9 mouse cellular contexts compared by ENCODE assay signal in the genomic region with DNA sequence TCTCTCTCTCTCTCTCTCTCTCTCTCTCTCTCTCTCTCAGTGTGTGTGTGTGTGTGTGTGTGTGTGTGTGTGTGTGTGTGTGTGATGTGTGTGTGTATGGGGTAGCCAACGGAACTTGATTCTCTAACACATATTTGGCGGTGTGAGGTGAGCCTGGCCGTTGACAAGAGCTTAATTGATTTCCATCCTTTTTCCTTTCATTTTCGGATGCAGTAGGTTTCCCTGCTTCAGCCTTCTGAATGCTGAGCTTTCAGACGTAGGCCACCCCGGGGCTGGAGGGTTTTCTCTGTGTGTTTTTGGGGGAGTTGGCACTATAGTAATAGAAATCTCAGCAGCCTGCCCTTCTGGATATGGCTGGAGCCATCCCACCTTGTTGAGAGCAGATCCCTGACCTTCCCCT. TPM values are rescaled to one million over a fixed set of nuclear protein-coding genes. Genes with fewer than 3 reads are reported as not detected.
DNase-seq lines count a peak whose midpoint lies in the region; ATAC-seq and TF ChIP-seq lines count a peak whose summit lies in the region.
"Had no signal": no experiment of that assay in that cellular context is flagged by ENCODE, and none has a peak within 500 bp of the region (broad histone marks: within the 10 kb centered on the region; RNA-seq: fewer than 3 reads in every experiment).

No protein-coding gene starts in this region.

- peak overlapping the region; percentile 83; the same call in 1 of the 2 replicates for H3K9ac ChIP-seq in liver, embryonic 15.5 days

- no peak for TF ChIP-seq CTCF in thymus, adult 2 months (IDR thresholded peaks at IDR 0.05; ENCODE audit: borderline replicate concordance, control insufficient read depth, extremely low read depth, insufficient read depth, low read length, poor library complexity)

- peak overlapping the region; percentile 71 for H3K4me3 ChIP-seq in erythroblast, embryonic 14.5 days (replicated peaks)
- peak overlapping the region; percentile 70 for H3K4me3 ChIP-seq in thymus, adult 2 months (ENCODE audit: control insufficient read depth, insufficient read depth, low read length)
- H3K4me3 ChIP-seq in liver, embryonic 15.5 days (replicated peaks): peak overlapping the region; percentile 79

- peaks cover 10% of the 10 kb centered on the region for H3K36me3 ChIP-seq in erythroblast, embryonic 14.5 days (ENCODE audit: control insufficient read depth)
- no peaks in the 10 kb centered on the region for H3K36me3 ChIP-seq in thymus, adult 2 months (ENCODE audit: control insufficient read depth, insufficient read depth, low read length)
- peaks cover 31% of the 10 kb centered on the region for H3K36me3 ChIP-seq in liver, embryonic 15.5 days (replicated peaks)

- peak overlapping the region; percentile 97 for H3K4me2 ChIP-seq in liver, embryonic 15.5 days

- H3K4me1 ChIP-seq in erythroblast, embryonic 14.5 days (ENCODE audit: control insufficient read depth): peaks cover 31% of the 10 kb centered on the region
- peaks cover 13% of the 10 kb centered on the region for H3K4me1 ChIP-seq in thymus, adult 2 months (replicated peaks; ENCODE audit: control insufficient read depth, insufficient read depth, low read length)
- H3K4me1 ChIP-seq in liver, embryonic 15.5 days (replicated peaks): peaks cover 36% of the 10 kb centered on the region

- H3K27ac ChIP-seq in thymus, adult 2 months (ENCODE audit: control insufficient read depth, insufficient read depth, low read length): no peak overlapping the region
- no peak overlapping the region for H3K27ac ChIP-seq in liver, embryonic 15.5 days (replicated peaks)

- ATAC-seq in erythroblast, adult 5-6 weeks (replicated peaks; ENCODE audit: low FRiP score, poor library complexity, severe bottlenecking): no peak
- ATAC-seq in liver, embryonic 15.5 days (ENCODE audit: insufficient read depth): no peak
- ATAC-seq in activated CD4-positive, CD25-positive, alpha-beta regulatory T cell, adult 4 months: no peak

- peaks cover 18% of the 10 kb centered on the region for H3K27me3 ChIP-seq in erythroblast, embryonic 14.5 days (ENCODE audit: control insufficient read depth)
- H3K27me3 ChIP-seq in thymus, adult 2 months (ENCODE audit: control insufficient read depth, insufficient read depth, low read length): no peaks in the 10 kb centered on the region
- H3K27me3 ChIP-seq in liver, embryonic 15.5 days: no peaks in the 10 kb centered on the region; the same call in 1 of the 2 replicates

- H3K9me3 ChIP-seq in erythroblast, embryonic 14.5 days (ENCODE audit: control insufficient read depth, low read length): no peaks in the 10 kb centered on the region; the same call in 1 of the 2 replicates
- no peaks in the 10 kb centered on the region for H3K9me3 ChIP-seq in liver, embryonic 15.5 days (replicated peaks)

- 19% methylated on average over 6 of the region's 6 CpGs for whole genome bisulfite sequencing in thymus, adult 2 months
- WGBS in liver, embryonic 15.5 days (ENCODE audit: insufficient replicate concordance): 32% methylated on average over 6 of the region's 6 CpGs

- TF ChIP-seq POLR2A in thymus, adult 2 months (IDR thresholded peaks at IDR 0.05; ENCODE audit: control insufficient read depth, extremely low read depth, insufficient read depth, low read length, poor library complexity): no peak

- DNase-seq in thymus, adult 2 months: no peak
- DNase-seq in thymus, postnatal 14 days: no peak
- DNase-seq in ovary, postnatal 10 days (ENCODE audit: low spot score): no peak
- no peak for DNase-seq in adrenal gland, adult 18-20 months (ENCODE audit: low spot score in 2 of 2)
- DNase-seq: cerebellum, adult 9-10 months had no signal

RNA-seq across cellular contexts. Expression of gene Add1, which starts 23.2 kb away (rescaled TPM):
- polyA plus RNA-seq in erythroblast, embryonic 14.5 days (2012): 106 and 113 TPM in 2 replicates
- total RNA-seq in erythroblast, adult 5-6 weeks (2015; ENCODE audit: low replicate concordance): 375 and 403 TPM in 2 replicates
- 937 and 1,092 TPM in 2 replicates for total RNA-seq in erythroblast, adult 5-6 weeks (2017; ENCODE audit: low replicate concordance)
- polyA plus RNA-seq in thymus, adult 2 months (2012; rRNA removed): 219 and 224 TPM in 2 replicates
- 135 and 144 TPM in 2 replicates for polyA plus RNA-seq in liver, embryonic 15.5 days (2015; fragmentation: Nextera tagmentation; extraction: Ambion mirVana)
- 100 to 1,000 TPM in 1 of 2 experiments, 10 to 100 TPM in 1; 98.4 to 118 TPM for polyA plus RNA-seq in activated CD4-positive, CD25-positive, alpha-beta regulatory T cell, adult 4 months (2017; shearing (Covaris generic))
- total RNA-seq in adrenal gland, adult 18-20 months (2021): 100 to 1,000 TPM; 127 to 136 TPM

RNA-seq across cellular contexts. Expression of gene Sh3bp2, which starts 24.6 kb away (rescaled TPM):
- polyA plus RNA-seq in erythroblast, embryonic 14.5 days (2012): 0.26 and 0.44 TPM in 2 replicates
- total RNA-seq in erythroblast, adult 5-6 weeks (2015; ENCODE audit: low replicate concordance): 5.6 and 9.0 TPM in 2 replicates
- 4.7 and 5.4 TPM in 2 replicates for total RNA-seq in erythroblast, adult 5-6 weeks (2017; ENCODE audit: low replicate concordance)
- 33.8 and 40.6 TPM in 2 replicates for polyA plus RNA-seq in thymus, adult 2 months (2012; rRNA removed)
- polyA plus RNA-seq in liver, embryonic 15.5 days (2015; fragmentation: Nextera tagmentation; extraction: Ambion mirVana): 3.7 and 5.5 TPM in 2 replicates
- polyA plus RNA-seq in activated CD4-positive, CD25-positive, alpha-beta regulatory T cell, adult 4 months (2017; shearing (Covaris generic)): 1 to 10 TPM; 4.0 to 9.6 TPM
- 10 to 100 TPM; 16.9 to 20.9 TPM for total RNA-seq in adrenal gland, adult 18-20 months (2021)

RNA-seq across cellular contexts. Expression of gene Tnip2, which starts 36.5 kb away (rescaled TPM):
- polyA plus RNA-seq in erythroblast, embryonic 14.5 days (2012): 0.11 TPM in 1 of 2 replicates, not detected in the other
- total RNA-seq in erythroblast, adult 5-6 weeks (2015; ENCODE audit: low replicate concordance): 1.0 and 1.3 TPM in 2 replicates
- 3.4 and 3.9 TPM in 2 replicates for total RNA-seq in erythroblast, adult 5-6 weeks (2017; ENCODE audit: low replicate concordance)
- polyA plus RNA-seq in thymus, adult 2 months (2012; rRNA removed): 19.8 and 22.0 TPM in 2 replicates
- polyA plus RNA-seq in liver, embryonic 15.5 days (2015; fragmentation: Nextera tagmentation; extraction: Ambion mirVana): 5.5 and 5.9 TPM in 2 replicates
- polyA plus RNA-seq in activated CD4-positive, CD25-positive, alpha-beta regulatory T cell, adult 4 months (2017; shearing (Covaris generic)): 10 to 100 TPM; 23.4 to 24.8 TPM
- total RNA-seq in adrenal gland, adult 18-20 months (2021): 10 to 100 TPM; 14.9 to 18.3 TPM
